Mouse (Mus musculus): ENCODE data around the gene Krt75. TPM values are rescaled to one million over a fixed set of nuclear protein-coding genes. Genes with fewer than 3 reads are reported as not detected.

Gene Krt75
- polyA plus RNA-seq, 1 experiment from 2014 or later = not detected

DNA sequence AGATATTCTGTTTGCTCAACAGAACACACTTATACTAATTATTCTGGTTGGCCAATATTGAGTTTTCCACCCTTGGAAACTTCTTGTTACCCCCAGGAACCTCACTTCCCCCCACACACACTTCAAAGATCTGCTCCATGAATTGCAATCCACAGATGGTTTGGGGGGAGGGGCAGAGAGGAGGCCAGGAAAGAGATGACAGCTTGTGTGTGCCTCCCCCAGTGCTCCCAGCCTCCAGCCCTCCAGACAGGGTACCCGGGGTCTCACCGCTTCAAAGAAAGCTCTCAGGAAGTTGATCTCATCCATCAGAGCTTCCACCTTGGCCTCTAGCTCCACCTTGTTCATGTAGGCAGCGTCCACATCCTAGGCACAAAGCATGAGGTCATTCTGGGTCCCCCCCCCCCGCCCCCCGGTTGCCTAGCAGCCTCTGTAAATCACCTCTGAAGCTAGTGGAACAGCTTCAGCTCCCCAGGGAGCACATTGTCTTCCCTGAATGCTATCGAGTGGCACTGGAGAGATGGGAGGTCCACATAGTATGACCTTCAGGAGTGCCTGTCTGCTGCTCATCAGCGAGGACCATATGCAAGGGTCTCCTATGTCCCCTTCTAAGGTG is 15.6 kb downstream of the Krt75 start:
- H3K4me3 ChIP-seq (ENCODE audit: low read depth, low read length) = no peak overlapping the region
- H3K4me1 ChIP-seq (ENCODE audit: control insufficient read depth, insufficient read depth, low read length) = peaks cover 4% of the 10 kb centered on the region; the same call in 1 of the 2 replicates
- no peaks in the 10 kb centered on the region for H3K27me3 ChIP-seq (ENCODE audit: control insufficient read depth, insufficient read depth, low read length)
- WGBS = 2% methylated on average over 7 of the region's 7 CpGs
- H3K27ac ChIP-seq (ENCODE audit: low read depth, low read length) = no peak overlapping the region
- DNase-seq (ENCODE audit: low spot score) = peak; percentile 63
- no peaks in the 10 kb centered on the region for H3K36me3 ChIP-seq (ENCODE audit: control insufficient read depth, insufficient read depth, low read length)
- ATAC-seq (ENCODE audit: insufficient read depth, low FRiP score, low TSS enrichment) = peak; percentile 27; the same call in 1 of the 2 replicates
- no peak overlapping the region for H3K9ac ChIP-seq (ENCODE audit: low read length)
- no peaks in the 10 kb centered on the region for H3K9me3 ChIP-seq (ENCODE audit: control insufficient read depth, low read length)
- no peak overlapping the region for H3K4me2 ChIP-seq (ENCODE audit: low read depth)

DNA sequence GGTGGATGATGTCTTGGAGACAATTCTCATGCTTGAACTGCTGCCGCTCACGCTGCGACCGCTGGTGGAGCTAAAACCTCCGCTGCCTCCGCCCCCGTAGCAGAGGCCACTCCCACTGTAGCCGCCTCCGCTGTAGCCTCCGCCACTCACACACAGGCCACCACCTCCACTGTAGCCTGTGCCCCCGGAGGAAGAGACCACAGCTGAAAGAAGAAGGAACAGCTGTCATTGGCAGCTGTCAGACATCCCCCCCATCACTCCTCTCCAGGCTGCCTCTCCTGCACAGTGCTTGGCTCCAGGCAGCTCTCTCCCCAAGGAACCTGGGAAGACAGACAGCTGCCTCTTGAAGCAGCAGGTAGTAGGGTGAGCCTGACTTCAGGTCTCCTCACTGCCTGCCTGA is 20.5 kb downstream of the Krt75 start:
- Histone ChIP-seq H3K4me3 (ENCODE audit: low read depth, low read length) (no peak overlapping the region), H3K9me3 (ENCODE audit: control insufficient read depth, low read length) (no peaks in the 10 kb centered on the region), H3K27me3 (ENCODE audit: control insufficient read depth, insufficient read depth, low read length) (no peaks in the 10 kb centered on the region), H3K9ac (ENCODE audit: low read length) (no peak overlapping the region), H3K4me1 (ENCODE audit: control insufficient read depth, insufficient read depth, low read length) (peaks cover 6% of the 10 kb centered on the region; the same call in 1 of the 2 replicates), H3K4me2 (ENCODE audit: low read depth) (peak overlapping the region; percentile 17; the same call in 1 of the 2 replicates), H3K27ac (ENCODE audit: low read depth, low read length) (no peak overlapping the region), H3K36me3 (ENCODE audit: control insufficient read depth, insufficient read depth, low read length) (no peaks in the 10 kb centered on the region)
- ATAC-seq (ENCODE audit: insufficient read depth, low FRiP score, low TSS enrichment) = peak; percentile 72
- WGBS = 2% methylated on average over 11 of the region's 11 CpGs
- DNase-seq (ENCODE audit: low spot score) = peak; percentile 65

DNA sequence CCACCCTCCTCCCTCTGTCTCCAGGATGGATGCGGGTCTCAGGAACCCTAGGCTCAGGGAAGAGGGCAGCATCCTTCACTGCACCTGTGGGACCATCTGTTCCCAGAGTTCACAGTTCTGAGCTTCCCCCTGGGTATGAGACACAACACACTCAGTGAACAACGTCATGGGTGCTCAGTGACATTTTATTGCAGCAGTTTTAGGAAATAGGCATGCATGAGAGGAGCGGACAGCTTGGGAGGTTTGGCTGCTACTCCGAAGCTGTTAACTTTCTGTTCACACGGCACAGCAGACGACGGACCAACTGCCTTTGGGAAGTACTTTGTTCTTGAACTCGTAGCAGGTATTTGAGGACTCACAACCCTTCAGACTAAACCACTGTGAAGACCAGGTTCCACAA is 21.5 kb downstream of the Krt75 start:
- H3K4me3 ChIP-seq (ENCODE audit: low read depth, low read length) = no peak overlapping the region
- no peaks in the 10 kb centered on the region for H3K9me3 ChIP-seq (ENCODE audit: control insufficient read depth, low read length)
- H3K4me1 ChIP-seq (ENCODE audit: control insufficient read depth, insufficient read depth, low read length) = 0 out of 2 replicates have a peak, but pooled peaks cover 4% of the 10 kb centered on the region
- no peak for ATAC-seq (ENCODE audit: insufficient read depth, low FRiP score, low TSS enrichment)
- H3K4me2 ChIP-seq (ENCODE audit: low read depth) = no peak overlapping the region
- no peak overlapping the region for H3K27ac ChIP-seq (ENCODE audit: low read depth, low read length)
- 76% methylated on average over 8 of the region's 8 CpGs for WGBS
- no peaks in the 10 kb centered on the region for H3K36me3 ChIP-seq (ENCODE audit: control insufficient read depth, insufficient read depth, low read length)
- H3K9ac ChIP-seq (ENCODE audit: low read length) = no peak overlapping the region
- no peaks in the 10 kb centered on the region for H3K27me3 ChIP-seq (ENCODE audit: control insufficient read depth, insufficient read depth, low read length)
- no peak for DNase-seq (ENCODE audit: low spot score)

DNA sequence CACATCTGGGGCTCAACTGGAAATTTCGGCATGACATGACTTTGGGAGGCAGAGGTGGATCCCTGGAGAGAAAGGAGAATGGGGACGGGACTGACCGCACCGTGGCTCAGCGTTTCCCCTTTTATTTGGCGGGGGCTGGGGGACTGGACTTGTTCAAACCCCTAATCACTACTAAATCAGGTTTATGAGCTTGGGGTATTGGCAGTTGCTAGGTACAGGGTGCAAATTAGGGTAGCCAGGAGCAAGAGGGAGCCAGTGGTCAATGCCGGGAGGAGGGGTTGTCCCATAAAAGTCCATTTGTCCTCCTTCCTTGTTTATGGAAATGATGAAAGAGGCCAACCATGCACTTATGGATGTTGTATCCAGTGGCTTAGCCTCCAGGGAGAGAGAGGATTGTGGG is 23.1 kb downstream of the Krt75 start, which contains the start of gene Krt82:
Gene Krt82 (minus strand): TSS at position 101 of the 400 bp plus-strand sequence.
- H3K4me2 ChIP-seq (ENCODE audit: low read depth) = no peak within 1 kb of the TSS
- no peak within 1 kb of the TSS for H3K9ac ChIP-seq (ENCODE audit: low read length)
- WGBS = 61% methylated on average over 7 of the region's 7 CpGs
- H3K4me1 ChIP-seq (ENCODE audit: control insufficient read depth, insufficient read depth, low read length) = 0 out of 2 replicates have a peak, but pooled peaks cover 4% of the 10 kb centered on the region
- H3K27ac ChIP-seq (ENCODE audit: low read depth, low read length) = no peak within 1 kb of the TSS
- H3K27me3 ChIP-seq (ENCODE audit: control insufficient read depth, insufficient read depth, low read length) = no peaks in the 10 kb centered on the region
- DNase-seq (ENCODE audit: low spot score) (no peak), ATAC-seq (ENCODE audit: insufficient read depth, low FRiP score, low TSS enrichment) (no peak)
- no peak within 1 kb of the TSS for H3K4me3 ChIP-seq (ENCODE audit: low read depth, low read length)
- H3K9me3 ChIP-seq (ENCODE audit: control insufficient read depth, low read length) = no peaks in the 10 kb centered on the region
- no peaks in the 10 kb centered on the region for H3K36me3 ChIP-seq (ENCODE audit: control insufficient read depth, insufficient read depth, low read length)

DNA sequence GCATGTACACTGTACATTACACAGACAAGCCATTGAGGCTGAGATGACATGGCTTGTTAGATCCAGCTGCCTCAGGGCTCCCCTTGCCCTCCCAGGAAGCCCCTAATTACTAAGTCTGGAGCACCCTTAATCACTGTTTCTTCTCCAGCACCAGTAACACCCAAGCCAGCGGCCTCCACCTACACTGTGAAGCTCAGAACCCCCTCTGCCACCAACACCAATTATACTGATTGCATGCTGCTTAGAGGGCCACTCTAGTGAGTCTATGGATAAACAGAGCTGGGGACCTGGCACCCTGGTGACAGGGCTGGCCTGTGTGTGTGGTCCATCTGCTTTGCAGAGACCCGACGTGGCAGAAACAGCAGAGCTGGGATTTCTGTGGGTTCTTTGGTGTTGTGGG is 29.2 kb downstream of the Krt75 start:
- Histone ChIP-seq H3K4me3 (ENCODE audit: low read depth, low read length) (no peak overlapping the region), H3K27me3 (ENCODE audit: control insufficient read depth, insufficient read depth, low read length) (no peaks in the 10 kb centered on the region), H3K27ac (ENCODE audit: low read depth, low read length) (no peak overlapping the region), H3K36me3 (ENCODE audit: control insufficient read depth, insufficient read depth, low read length) (no peaks in the 10 kb centered on the region), H3K9me3 (ENCODE audit: control insufficient read depth, low read length) (no peaks in the 10 kb centered on the region), H3K9ac (ENCODE audit: low read length) (no peak overlapping the region), H3K4me2 (ENCODE audit: low read depth) (no peak overlapping the region), H3K4me1 (ENCODE audit: control insufficient read depth, insufficient read depth, low read length) (no peaks in the 10 kb centered on the region)
- DNase-seq (ENCODE audit: low spot score) = no peak
- ATAC-seq (ENCODE audit: insufficient read depth, low FRiP score, low TSS enrichment) = no peak
- 51% methylated on average over 3 of the region's 3 CpGs for WGBS

DNA sequence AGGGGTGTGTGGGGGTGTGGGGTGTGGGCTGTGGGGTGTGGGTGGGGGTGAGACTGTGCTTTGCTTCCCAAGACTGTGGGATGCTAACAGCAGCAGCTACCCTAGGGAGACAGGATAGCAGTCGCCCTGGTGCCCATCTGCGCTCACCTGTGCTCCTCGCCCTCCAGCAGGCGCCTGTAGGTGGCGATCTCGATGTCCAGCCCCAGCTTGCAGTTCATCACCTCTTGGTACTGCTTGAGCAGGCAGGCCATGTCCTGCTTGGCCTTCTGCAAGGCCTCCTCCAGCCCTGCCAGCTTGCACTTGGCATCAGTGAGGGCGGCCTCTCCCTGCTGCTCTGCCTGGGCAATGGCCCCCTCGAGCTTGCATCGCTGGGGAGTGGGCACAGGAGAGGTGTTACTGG is 31.2 kb downstream of the Krt75 start:
- no peak overlapping the region for H3K4me3 ChIP-seq (ENCODE audit: low read depth, low read length)
- WGBS = 58% methylated on average over 9 of the region's 9 CpGs
- H3K36me3 ChIP-seq (ENCODE audit: control insufficient read depth, insufficient read depth, low read length) = no peaks in the 10 kb centered on the region
- no peak overlapping the region for H3K27ac ChIP-seq (ENCODE audit: low read depth, low read length)
- no peak overlapping the region for H3K9ac ChIP-seq (ENCODE audit: low read length)
- no peaks in the 10 kb centered on the region for H3K9me3 ChIP-seq (ENCODE audit: control insufficient read depth, low read length)
- no peaks in the 10 kb centered on the region for H3K4me1 ChIP-seq (ENCODE audit: control insufficient read depth, insufficient read depth, low read length)
- ATAC-seq (ENCODE audit: insufficient read depth, low FRiP score, low TSS enrichment) = no peak
- H3K4me2 ChIP-seq (ENCODE audit: low read depth) = no peak overlapping the region
- no peaks in the 10 kb centered on the region for H3K27me3 ChIP-seq (ENCODE audit: control insufficient read depth, insufficient read depth, low read length)
- DNase-seq (ENCODE audit: low spot score) = no peak

DNA sequence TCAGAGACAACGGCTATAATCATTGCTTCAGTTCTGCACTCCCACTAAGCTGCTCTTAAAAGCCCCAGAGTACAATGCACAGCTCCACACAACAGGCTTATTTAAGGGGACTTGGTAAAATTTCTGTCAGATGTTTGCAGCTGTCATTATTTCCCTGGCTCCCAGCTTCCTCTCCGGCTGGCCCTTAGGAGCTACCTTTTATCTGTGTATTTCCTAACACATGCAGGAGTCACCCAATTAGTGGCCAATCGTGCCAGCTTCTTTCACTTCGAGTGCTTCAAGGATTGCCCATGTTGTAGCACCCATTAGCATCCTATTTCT is 35.2 kb downstream of the Krt75 start:
- ATAC-seq (ENCODE audit: insufficient read depth, low FRiP score, low TSS enrichment) (no peak), DNase-seq (ENCODE audit: low spot score) (no peak)
- H3K36me3 ChIP-seq (ENCODE audit: control insufficient read depth, insufficient read depth, low read length) = no peaks in the 10 kb centered on the region
- H3K4me1 ChIP-seq (ENCODE audit: control insufficient read depth, insufficient read depth, low read length) = no peaks in the 10 kb centered on the region; the same call in 1 of the 2 replicates
- H3K4me3 ChIP-seq (ENCODE audit: low read depth, low read length) = no peak overlapping the region
- H3K9me3 ChIP-seq (ENCODE audit: control insufficient read depth, low read length) = no peaks in the 10 kb centered on the region
- no peak overlapping the region for H3K9ac ChIP-seq (ENCODE audit: low read length)
- H3K4me2 ChIP-seq (ENCODE audit: low read depth) = no peak overlapping the region
- 64% methylated on average over 4 of the region's 4 CpGs for WGBS
- H3K27me3 ChIP-seq (ENCODE audit: control insufficient read depth, insufficient read depth, low read length) = no peaks in the 10 kb centered on the region
- H3K27ac ChIP-seq (ENCODE audit: low read depth, low read length) = no peak overlapping the region

DNA sequence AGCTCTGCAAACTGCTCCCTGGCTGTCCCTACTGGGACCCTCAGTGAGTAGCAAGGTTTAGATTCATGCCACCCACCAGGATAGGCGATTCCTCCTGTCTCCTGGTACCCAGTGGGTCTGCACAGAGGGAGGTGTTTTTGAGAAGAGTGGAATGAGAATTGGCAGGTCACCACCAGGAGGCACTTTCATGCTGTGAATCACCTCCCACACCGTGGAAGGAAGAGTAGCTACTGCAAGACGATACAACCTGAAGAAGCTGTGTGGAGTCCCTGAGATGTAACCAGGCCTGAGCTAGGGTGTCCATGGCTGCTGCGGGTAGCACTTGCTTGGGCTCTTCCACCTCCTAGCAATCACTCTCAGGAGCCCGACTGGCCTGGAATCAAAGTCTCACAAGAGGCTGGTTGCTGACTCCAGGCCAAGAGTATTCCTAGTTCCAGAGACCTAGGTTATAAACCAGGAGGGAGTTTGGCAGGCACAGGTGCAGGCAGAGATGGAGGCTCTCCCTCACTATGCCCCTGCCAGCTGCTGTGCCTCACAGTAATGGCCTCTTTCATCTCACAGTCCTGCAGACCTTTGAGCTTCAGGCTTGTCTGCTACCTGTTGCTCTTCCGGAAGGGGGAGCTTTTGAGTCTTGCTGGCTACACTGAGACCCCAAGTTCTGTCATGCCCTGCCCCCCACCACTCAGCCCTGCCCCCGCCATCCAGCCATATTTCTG is 35.7 kb downstream of the Krt75 start:
- no peak overlapping the region for H3K4me2 ChIP-seq (ENCODE audit: low read depth)
- no peaks in the 10 kb centered on the region for H3K27me3 ChIP-seq (ENCODE audit: control insufficient read depth, insufficient read depth, low read length)
- no peak overlapping the region for H3K4me3 ChIP-seq (ENCODE audit: low read depth, low read length)
- H3K27ac ChIP-seq (ENCODE audit: low read depth, low read length) = no peak overlapping the region
- no peaks in the 10 kb centered on the region for H3K9me3 ChIP-seq (ENCODE audit: control insufficient read depth, low read length)
- no peak for ATAC-seq (ENCODE audit: insufficient read depth, low FRiP score, low TSS enrichment)
- no peak overlapping the region for H3K9ac ChIP-seq (ENCODE audit: low read length)
- WGBS = 40% methylated on average over 7 of the region's 7 CpGs
- no peak for DNase-seq (ENCODE audit: low spot score)
- H3K4me1 ChIP-seq (ENCODE audit: control insufficient read depth, insufficient read depth, low read length) = no peaks in the 10 kb centered on the region; the same call in 1 of the 2 replicates
- H3K36me3 ChIP-seq (ENCODE audit: control insufficient read depth, insufficient read depth, low read length) = no peaks in the 10 kb centered on the region

All from neural tube, embryonic 11.5 days (tissue).